Mouse (Mus musculus): ENCODE data around the gene Ly9. TPM values are rescaled to one million over a fixed set of nuclear protein-coding genes. Genes with fewer than 3 reads are reported as not detected.

The Ly9 gene
- polyA plus RNA-seq, 1 experiment from 2014 or later, result 0.49 TPM

GRCm38 (mm10) chr1:171552230-171552629 is 55.0 kb downstream of the Ly9 start:
- Histone ChIP-seq H3K27ac (ENCODE audit: low read length) (no peak overlapping the region), H3K4me3 (ENCODE audit: low read length) (no peak overlapping the region), H3K9ac (ENCODE audit: low read length) (no peak overlapping the region), H3K27me3 (ENCODE audit: control insufficient read depth, insufficient read depth, low read depth, low read length) (no peaks in the 10 kb centered on the region), H3K4me1 (replicated peaks; ENCODE audit: control insufficient read depth, insufficient read depth, low read length) (peaks cover 3% of the 10 kb centered on the region; the same call in 1 of the 2 replicates), H3K4me2 (ENCODE audit: low read depth, low read length) (no peak overlapping the region), H3K36me3 (ENCODE audit: control insufficient read depth, insufficient read depth, low read length) (no peaks in the 10 kb centered on the region), H3K9me3 (ENCODE audit: control insufficient read depth, low read length) (no peaks in the 10 kb centered on the region)
- ATAC-seq (ENCODE audit: low read depth), result no peak
- WGBS, result 72% methylated on average over 2 of the region's 2 CpGs

DNA sequence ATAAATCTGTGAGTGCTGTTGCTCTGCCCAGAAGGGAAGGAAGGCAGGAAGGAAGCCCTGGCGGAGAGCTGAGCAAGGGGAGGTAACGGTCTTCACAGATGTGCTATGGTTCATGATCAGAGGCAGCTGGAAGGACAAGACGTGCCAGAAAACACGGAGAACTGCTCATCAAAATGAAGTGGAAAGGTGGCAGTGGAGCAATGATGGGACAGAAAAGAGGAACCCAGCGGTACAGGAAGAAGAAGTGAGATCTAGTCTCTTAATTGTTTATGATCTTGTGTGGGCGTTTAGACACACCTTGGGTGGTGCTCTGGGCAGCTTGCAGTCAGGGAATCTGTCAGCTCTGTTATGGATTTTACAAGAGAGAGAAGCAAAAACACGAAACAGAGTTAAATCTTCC is 55.9 kb downstream of the Ly9 start:
- Histone ChIP-seq H3K9me3 (ENCODE audit: control insufficient read depth, low read length) (no peaks in the 10 kb centered on the region), H3K4me2 (ENCODE audit: low read depth, low read length) (no peak overlapping the region), H3K4me1 (replicated peaks; ENCODE audit: control insufficient read depth, insufficient read depth, low read length) (peaks cover 3% of the 10 kb centered on the region; the same call in 1 of the 2 replicates), H3K27ac (ENCODE audit: low read length) (no peak overlapping the region), H3K9ac (ENCODE audit: low read length) (no peak overlapping the region), H3K36me3 (ENCODE audit: control insufficient read depth, insufficient read depth, low read length) (no peaks in the 10 kb centered on the region), H3K27me3 (ENCODE audit: control insufficient read depth, insufficient read depth, low read depth, low read length) (no peaks in the 10 kb centered on the region), H3K4me3 (ENCODE audit: low read length) (no peak overlapping the region)
- ATAC-seq (ENCODE audit: low read depth), result no peak
- 55% methylated on average over 7 of the region's 7 CpGs for WGBS

DNA sequence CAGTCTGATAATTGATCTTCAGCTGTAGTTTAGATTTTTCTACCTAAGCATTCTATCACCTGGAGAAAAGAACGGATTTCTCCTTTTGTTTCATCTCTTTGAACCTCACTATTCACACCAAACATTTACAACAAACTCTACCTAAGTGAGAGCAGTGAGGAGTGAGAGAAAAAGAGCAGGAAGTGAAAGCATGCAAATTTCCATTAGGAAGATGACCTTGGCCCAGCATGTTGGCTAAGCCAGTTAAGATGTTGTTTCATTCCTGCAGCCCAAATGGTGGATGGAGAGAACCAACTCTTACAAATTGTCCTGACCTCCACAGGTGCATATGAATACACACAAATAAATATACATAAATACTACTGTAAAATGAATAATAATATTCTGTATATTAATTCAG is 66.5 kb downstream of the Ly9 start:
- Histone ChIP-seq H3K36me3 (ENCODE audit: control insufficient read depth, insufficient read depth, low read length) (no peaks in the 10 kb centered on the region), H3K4me3 (ENCODE audit: low read length) (no peak overlapping the region), H3K9me3 (ENCODE audit: control insufficient read depth, low read length) (0 out of 2 replicates have a peak, but pooled peaks cover 3% of the 10 kb centered on the region), H3K9ac (ENCODE audit: low read length) (no peak overlapping the region), H3K4me2 (ENCODE audit: low read depth, low read length) (no peak overlapping the region), H3K27me3 (ENCODE audit: control insufficient read depth, insufficient read depth, low read depth, low read length) (no peaks in the 10 kb centered on the region), H3K27ac (ENCODE audit: low read length) (no peak overlapping the region), H3K4me1 (replicated peaks; ENCODE audit: control insufficient read depth, insufficient read depth, low read length) (no peaks in the 10 kb centered on the region)
- WGBS, result 84% methylated on average over 1 of the region's 1 CpGs
- ATAC-seq (ENCODE audit: low read depth), result no peak

Small RNA genes within 50 kb of the gene (microRNA-seq; reads per million reads assigned to microRNA genes)
- not detected for gene Mir7683

Other genes with a start within 250 kb of the Ly9 start
- 3.8 and 4.4 TPM in 2 replicates for gene Klhdc9, start 246.6 kb downstream of the Ly9 start, polyA plus RNA-seq (2015; fragmentation: Nextera tagmentation; extraction: Ambion mirVana)
- gene Nectin4, start 237.3 kb downstream of the Ly9 start, polyA plus RNA-seq (2015; fragmentation: Nextera tagmentation; extraction: Ambion mirVana), result 7.4 and 9.4 TPM in 2 replicates
- 2.6 and 3.2 TPM in 2 replicates for gene Arhgap30, start 218.5 kb downstream of the Ly9 start, polyA plus RNA-seq (2015; fragmentation: Nextera tagmentation; extraction: Ambion mirVana)
- gene Usf1, start 196.1 kb downstream of the Ly9 start, polyA plus RNA-seq (2015; fragmentation: Nextera tagmentation; extraction: Ambion mirVana), result 73.6 and 81.7 TPM in 2 replicates
- gene Tstd1, start 188.5 kb downstream of the Ly9 start, polyA plus RNA-seq (2015; fragmentation: Nextera tagmentation; extraction: Ambion mirVana), result 5.9 and 8.4 TPM in 2 replicates
- 134 and 145 TPM in 2 replicates for gene F11r, start 169.9 kb downstream of the Ly9 start, polyA plus RNA-seq (2015; fragmentation: Nextera tagmentation; extraction: Ambion mirVana)
- 11.8 and 13.6 TPM in 2 replicates for gene Alyref2, start 103.9 kb downstream of the Ly9 start, polyA plus RNA-seq (2015; fragmentation: Nextera tagmentation; extraction: Ambion mirVana)
- not detected in 2 replicates for gene Itln1, start 72.1 kb downstream of the Ly9 start, polyA plus RNA-seq (2015; fragmentation: Nextera tagmentation; extraction: Ambion mirVana)
- gene Cd244a, start 48.2 kb downstream of the Ly9 start, polyA plus RNA-seq (2015; fragmentation: Nextera tagmentation; extraction: Ambion mirVana), result 0.85 and 1.0 TPM in 2 replicates
- 0.28 and 0.63 TPM in 2 replicates for gene Slamf7, start 45.6 kb upstream of the Ly9 start, polyA plus RNA-seq (2015; fragmentation: Nextera tagmentation; extraction: Ambion mirVana)
- gene Cd48, start 74.6 kb upstream of the Ly9 start, polyA plus RNA-seq (2015; fragmentation: Nextera tagmentation; extraction: Ambion mirVana), result 4.7 and 6.7 TPM in 2 replicates
- gene Slamf1, start 159.7 kb upstream of the Ly9 start, polyA plus RNA-seq (2015; fragmentation: Nextera tagmentation; extraction: Ambion mirVana), result 0.52 and 0.53 TPM in 2 replicates
- 2.1 and 3.0 TPM in 2 replicates for gene Cd84, start 232.3 kb upstream of the Ly9 start, polyA plus RNA-seq (2015; fragmentation: Nextera tagmentation; extraction: Ambion mirVana)

Measured in lung, embryonic 16.5 days (tissue).